Mouse (Mus musculus) limb, embryonic 10.5 days (tissue): Measurements from ENCODE around the gene Unc119b. TPM values are rescaled to one million over a fixed set of nuclear protein-coding genes. Genes with fewer than 3 reads are reported as not detected.
A peak's percentile ranks its signal among the peaks of the same experiment; 100 is the strongest.
"Not testable (repeated sequence)": the region's sequence is repeated elsewhere in the genome, so short reads cannot be mapped to it uniquely, and the experiment has no call there.

Experiments
- DNase-seq: peaks from one replicate; pipeline ENCODE4 v3.0.0-alpha.2; 2017; ENCODE audit warnings: low spot score
- H3K27ac ChIP-seq: fragments of 300-500 bp; sonication (generic); 2 replicates; pipeline ENCODE4 v1.5.1; 2016; ENCODE audit warnings: mild to moderate bottlenecking
- H3K27me3 ChIP-seq: fragments of 300-500 bp; sonication (generic); 2 replicates; pipeline ENCODE4 v1.6.1; 2016; ENCODE audit warnings: low read depth, mild to moderate bottlenecking; ENCODE audit not compliant: poor library complexity, severe bottlenecking
- H3K36me3 ChIP-seq: fragments of 300-500 bp; sonication (generic); 2 replicates; pipeline ENCODE4 v1.6.1; 2016; ENCODE audit warnings: mild to moderate bottlenecking, moderate library complexity
- H3K4me1 ChIP-seq: fragments of 300-500 bp; sonication (generic); 2 replicates; pipeline ENCODE4 v1.6.1; 2016
- H3K4me3 ChIP-seq: fragments of 300-500 bp; sonication (generic); 2 replicates; pipeline ENCODE4 v1.5.1; 2016; ENCODE audit warnings: mild to moderate bottlenecking, moderate library complexity
- H3K9me3 ChIP-seq: fragments of 300-500 bp; sonication (generic); replicated peaks from 2 replicates; pipeline ENCODE4 v1.6.1; 2016; ENCODE audit warnings: mild to moderate bottlenecking
- WGBS: fragments of 180-500 bp; shearing (Covaris S2); methylation state at CpG from one replicate; pipeline ENCODE4 v1.1.7; 2016; 5-methylcytosine and 5-hydroxymethylcytosine counted together
- polyA plus RNA-seq: library from polyadenylated mRNA; unstranded; fragments of >200 nt; fragmentation: Nextera tagmentation; extraction: Ambion mirVana; gene quantifications from 2 replicates; pipeline ENCODE4 v1.2.1, GENCODE M21; 2016

Unc119b gene
- polyA plus RNA-seq, 1 experiment from 2014 or later: 77.0 TPM

DNA sequence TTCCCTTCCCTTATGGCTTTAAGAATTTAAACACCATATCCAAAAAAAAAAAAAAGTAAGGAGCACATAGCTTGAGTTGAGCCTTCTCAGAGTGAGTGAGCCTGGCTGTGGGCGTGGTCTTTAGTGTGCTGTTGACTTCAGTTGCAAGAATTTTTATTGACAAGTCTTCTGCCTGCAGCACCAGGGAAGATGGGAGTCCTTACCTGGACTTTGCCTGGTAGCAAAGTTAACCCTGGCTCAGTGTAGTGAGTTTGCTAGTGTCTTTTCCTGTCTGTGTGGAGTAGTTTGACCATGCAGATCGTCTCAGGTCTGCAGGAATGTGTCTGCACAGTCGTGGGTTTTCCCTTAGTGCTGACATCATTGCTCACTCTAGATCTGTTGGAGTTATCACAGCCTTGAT lies 43.8 kb downstream of the Unc119b start:
- H3K4me1 ChIP-seq: no peaks in the 10 kb centered on the region
- WGBS: 88% methylated on average over 3 of the region's 3 CpGs
- no peak for DNase-seq
- peaks cover 99% of the 10 kb centered on the region for H3K36me3 ChIP-seq
- no peak overlapping the region for H3K27ac ChIP-seq
- no peaks in the 10 kb centered on the region for H3K27me3 ChIP-seq
- no peak overlapping the region for H3K4me3 ChIP-seq
- no peaks in the 10 kb centered on the region for H3K9me3 ChIP-seq

DNA sequence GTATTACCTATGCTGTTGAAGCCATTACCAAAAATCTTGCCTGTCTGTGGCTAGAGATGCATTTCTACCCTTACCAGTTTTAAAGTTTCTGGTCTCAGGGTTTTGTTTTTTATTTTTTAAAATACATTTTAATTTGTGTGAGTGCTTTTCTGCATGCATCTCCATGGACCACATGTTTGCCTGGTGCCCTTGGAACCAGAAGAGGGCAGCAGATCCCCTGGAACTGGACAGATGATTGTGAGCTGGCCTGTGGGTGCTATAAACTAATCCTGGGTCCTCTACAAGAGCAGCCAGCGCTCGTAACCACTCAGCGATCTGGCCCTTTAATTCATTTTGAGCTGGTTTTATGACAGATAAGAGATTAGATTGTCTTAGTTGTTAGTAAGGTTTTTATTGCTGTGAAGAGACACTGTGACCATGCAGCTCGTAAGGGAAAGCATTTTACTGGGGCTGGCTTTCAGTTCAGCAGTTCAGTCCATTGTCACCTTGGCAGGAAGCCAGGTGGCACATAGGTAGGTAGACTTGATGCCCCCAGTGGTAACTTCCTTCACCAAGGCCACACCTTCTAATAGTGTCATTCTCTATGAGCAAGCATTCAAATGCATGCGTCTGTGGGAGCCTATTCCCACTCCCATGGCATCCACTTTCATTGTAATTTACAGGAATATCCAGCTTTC lies 45.0 kb downstream of the Unc119b start:
- peaks cover 99% of the 10 kb centered on the region for H3K36me3 ChIP-seq
- no peaks in the 10 kb centered on the region for H3K27me3 ChIP-seq
- no peak overlapping the region for H3K27ac ChIP-seq
- WGBS: 95% methylated on average over 5 of the region's 5 CpGs
- H3K9me3 ChIP-seq: no peaks in the 10 kb centered on the region
- no peak for DNase-seq
- no peaks in the 10 kb centered on the region for H3K4me1 ChIP-seq
- no peak overlapping the region for H3K4me3 ChIP-seq

- no peak for DNase-seq
- Histone ChIP-seq H3K9me3 (no peaks in the 10 kb centered on the region), H3K27ac (no peak overlapping the region), H3K4me3 (no peak overlapping the region), H3K4me1 (no peaks in the 10 kb centered on the region), H3K27me3 (no peaks in the 10 kb centered on the region), H3K36me3 (peaks cover 93% of the 10 kb centered on the region)
- 98% methylated on average over 2 of the region's 2 CpGs for WGBS
These were observed 49.1 kb downstream of the Unc119b start for GRCm38 (mm10) chr5:115085675-115086074.

GRCm38 (mm10) chr5:115083492-115083891 lies 51.3 kb downstream of the Unc119b start:
- no peak for DNase-seq
- H3K36me3 ChIP-seq: peaks cover 74% of the 10 kb centered on the region
- WGBS: 91% methylated on average over 6 of the region's 6 CpGs

GRCm38 (mm10) chr5:115081636-115082035 lies 53.1 kb downstream of the Unc119b start:
- H3K4me3 ChIP-seq: no peak overlapping the region
- H3K27me3 ChIP-seq: no peaks in the 10 kb centered on the region
- H3K36me3 ChIP-seq: peaks cover 73% of the 10 kb centered on the region
- 84% methylated on average over 5 of the region's 5 CpGs for WGBS
- no peaks in the 10 kb centered on the region for H3K9me3 ChIP-seq
- no peak overlapping the region for H3K27ac ChIP-seq
- no peak for DNase-seq
- no peaks in the 10 kb centered on the region for H3K4me1 ChIP-seq

More at GRCm38 (mm10) chr5:115083492-115083891, 51.3 kb downstream of the Unc119b start:
- Histone ChIP-seq H3K4me1 (no peaks in the 10 kb centered on the region), H3K27me3 (no peaks in the 10 kb centered on the region), H3K27ac (no peak overlapping the region), H3K9me3 (no peaks in the 10 kb centered on the region), H3K4me3 (no peak overlapping the region)

GRCm38 (mm10) chr5:115076144-115076901 lies 58.5 kb downstream of the Unc119b start:
- 58% methylated on average over 5 of the region's 5 CpGs for WGBS
- Histone ChIP-seq H3K4me1 (peaks cover 22% of the 10 kb centered on the region), H3K36me3 (peaks cover 45% of the 10 kb centered on the region), H3K27me3 (no peaks in the 10 kb centered on the region), H3K27ac (no peak overlapping the region), H3K4me3 (no peak overlapping the region), H3K9me3 (no peaks in the 10 kb centered on the region)
- DNase-seq: peak; percentile 69

GRCm38 (mm10) chr5:115074749-115075148 lies 60.0 kb downstream of the Unc119b start:
- no peak overlapping the region for H3K27ac ChIP-seq
- H3K9me3 ChIP-seq: no peaks in the 10 kb centered on the region
- 80% methylated on average over 4 of the region's 4 CpGs for WGBS

DNA sequence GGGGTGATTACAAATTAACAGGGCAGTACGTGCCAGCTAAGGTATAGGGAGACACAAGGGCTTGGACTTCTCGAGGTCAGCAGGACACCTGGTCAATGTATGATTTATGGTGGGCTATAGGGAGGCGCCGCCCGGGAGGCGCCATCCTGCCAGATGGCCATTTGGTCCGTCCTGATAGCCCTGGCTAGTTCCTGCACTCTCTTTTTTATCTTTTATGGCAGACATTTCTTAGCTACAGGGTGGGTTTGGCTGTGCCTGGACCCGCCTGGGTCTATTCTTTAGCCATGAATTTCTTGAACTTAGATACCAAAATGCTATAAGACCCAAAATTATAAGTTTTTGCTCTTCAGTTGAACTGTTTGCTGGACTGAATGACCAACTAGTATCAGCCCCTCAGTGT lies 61.5 kb downstream of the Unc119b start:
- not testable (repeated sequence) for H3K27ac ChIP-seq, H3K4me3 ChIP-seq, H3K27me3 ChIP-seq, DNase-seq, H3K9me3 ChIP-seq
- H3K36me3 ChIP-seq: peaks cover 38% of the 10 kb centered on the region
- peaks cover 26% of the 10 kb centered on the region for H3K4me1 ChIP-seq
- WGBS: 24% methylated on average over 8 of the region's 8 CpGs

More at GRCm38 (mm10) chr5:115074749-115075148, 60.0 kb downstream of the Unc119b start:
- H3K4me1 ChIP-seq: peaks cover 26% of the 10 kb centered on the region
- no peak for DNase-seq
- no peak overlapping the region for H3K4me3 ChIP-seq
- peaks cover 40% of the 10 kb centered on the region for H3K36me3 ChIP-seq
- no peaks in the 10 kb centered on the region for H3K27me3 ChIP-seq

Other genes starting within 250 kb of the Unc119b start
- gene Oasl2, start 238.0 kb downstream of the Unc119b start, polyA plus RNA-seq: 1.5 and 2.0 TPM in 2 replicates
- 0.09 and 0.24 TPM in 2 replicates for gene Oasl1, start 211.7 kb downstream of the Unc119b start, polyA plus RNA-seq
- gene 2210016L21Rik, start 192.8 kb downstream of the Unc119b start, polyA plus RNA-seq: 42.3 and 48.6 TPM in 2 replicates
- gene Hnf1a, start 163.9 kb downstream of the Unc119b start, polyA plus RNA-seq: 0.09 and 0.11 TPM in 2 replicates
- 15.2 and 15.3 TPM in 2 replicates for gene Sppl3, start 123.8 kb downstream of the Unc119b start, polyA plus RNA-seq
- 24.9 and 26.2 TPM in 2 replicates for gene Gm10401, start 36.7 kb downstream of the Unc119b start, polyA plus RNA-seq
- 91.6 and 91.9 TPM in 2 replicates for gene Acads, start 15.6 kb downstream of the Unc119b start, polyA plus RNA-seq
- 92.0 and 94.3 TPM in 2 replicates for gene Mlec, start 23.2 kb upstream of the Unc119b start, polyA plus RNA-seq
- gene Cabp1, start 59.4 kb upstream of the Unc119b start, polyA plus RNA-seq: 1.9 and 2.6 TPM in 2 replicates
- 130 and 157 TPM in 2 replicates for gene Pop5, start 100.9 kb upstream of the Unc119b start, polyA plus RNA-seq
- gene Rnf10, start 137.9 kb upstream of the Unc119b start, polyA plus RNA-seq: 159 and 160 TPM in 2 replicates
- 54.1 and 57.2 TPM in 2 replicates for gene Coq5, start 144.7 kb upstream of the Unc119b start, polyA plus RNA-seq
- 1,816 and 1,865 TPM in 2 replicates for gene Dynll1, start 166.0 kb upstream of the Unc119b start, polyA plus RNA-seq
- gene Srsf9, start 192.2 kb upstream of the Unc119b start, polyA plus RNA-seq: 444 and 468 TPM in 2 replicates
- gene Gatc, start 206.2 kb upstream of the Unc119b start, polyA plus RNA-seq: 33.3 and 34.1 TPM in 2 replicates
- gene Triap1, start 206.2 kb upstream of the Unc119b start, polyA plus RNA-seq: 55.0 and 60.0 TPM in 2 replicates
- 718 and 743 TPM in 2 replicates for gene Cox6a1, start 214.0 kb upstream of the Unc119b start, polyA plus RNA-seq